Mouse (Mus musculus): ENCODE measurements at regions not wholly inside any gene's neighbourhood (a gene's known extent, or its start where the extent isn't known, plus 50 kb on each side); places are given as distances from the start of the nearest gene placed in this dataset.

GRCm38 (mm10) chr1:35697218-35697617 is 371.0 kb upstream of the Hs6st1 start:
- TF ChIP-seq EP300 (IDR thresholded peaks at IDR 0.05) (no peak), CTCF (IDR thresholded peaks at IDR 0.05) (no peak)
